Mouse (Mus musculus): Measurements from ENCODE around the gene Serpini1. TPM values are rescaled to one million over a fixed set of nuclear protein-coding genes. Genes with fewer than 3 reads are reported as not detected.

Serpini1 gene
- total RNA-seq, 2 experiments from 2014 or later: 116 to 118 TPM

Other genes starting within 250 kb of the Serpini1 start
- gene Wdr49, start 75.4 kb upstream of the Serpini1 start, total RNA-seq (2021): under 1 TPM; 0.60 to 0.64 TPM
- 10 to 100 TPM; 60.2 to 62.6 TPM for gene Pdcd10, start 691 bp upstream of the Serpini1 start, total RNA-seq (2021)
- not detected for gene Gm29133, start 190.7 kb downstream of the Serpini1 start, total RNA-seq (2021)

All from left cerebral cortex, postnatal 4 days (tissue).